Mouse (Mus musculus) hindbrain, embryonic 14.5 days (tissue): ENCODE results near the gene Hspe1. TPM values are rescaled to one million over a fixed set of nuclear protein-coding genes. Genes with fewer than 3 reads are reported as not detected.

Source experiments
- ATAC-seq: fragments of 200-750 bp; cut with Nextera tagmentation; 2 replicates; pipeline ENCODE4 v1.8.0; 2017; ENCODE audit warnings: moderate number of reproducible peaks, mild to moderate bottlenecking, moderate TSS enrichment, moderate library complexity; ENCODE audit not compliant: low FRiP score
- DNase-seq: peaks from one replicate; pipeline ENCODE4 v3.0.0-alpha.2; 2015; ENCODE audit warnings: low spot score
- H3K27ac ChIP-seq: fragments of 300-500 bp; sonication (generic); 2 replicates; pipeline ENCODE4 v1.5.1; 2014; ENCODE audit warnings: mild to moderate bottlenecking, moderate library complexity
- H3K27me3 ChIP-seq: fragments of 300-500 bp; sonication (generic); 2 replicates; pipeline ENCODE4 v1.6.1; 2014; ENCODE audit warnings: mild to moderate bottlenecking, low read length, mixed read lengths; ENCODE audit not compliant: control insufficient read depth, insufficient read depth
- H3K36me3 ChIP-seq: fragments of 300-500 bp; sonication (generic); replicated peaks from 2 replicates; pipeline ENCODE4 v1.6.1; 2014; ENCODE audit not compliant: control insufficient read depth, insufficient read depth
- H3K4me1 ChIP-seq: fragments of 300-500 bp; sonication (generic); replicated peaks from 2 replicates; pipeline ENCODE4 v1.6.1; 2014; ENCODE audit warnings: antibody characterized with exemption, low read length, mixed read lengths; ENCODE audit not compliant: control insufficient read depth, insufficient read depth
- H3K4me2 ChIP-seq: fragments of 300-500 bp; sonication (generic); replicated peaks from 2 replicates; pipeline ENCODE4 v1.6.1; 2014; ENCODE audit warnings: mild to moderate bottlenecking, moderate library complexity
- H3K4me3 ChIP-seq: fragments of 300-500 bp; sonication (generic); replicated peaks from 2 replicates; pipeline ENCODE4 v1.5.1; 2014; ENCODE audit warnings: mild to moderate bottlenecking, low read length
- H3K9ac ChIP-seq: fragments of 300-500 bp; sonication (generic); 2 replicates; pipeline ENCODE4 v1.6.1; 2014
- H3K9me3 ChIP-seq: fragments of 300-500 bp; sonication (generic); 2 replicates; pipeline ENCODE4 v1.6.1; 2016; ENCODE audit warnings: low read length; ENCODE audit not compliant: control insufficient read depth
- WGBS: fragments of 180-500 bp; shearing (Covaris S2); extraction: QIAGEN DNeasy Blood & Tissue Kit; methylation state at CpG from one replicate; pipeline ENCODE4 v1.1.7; 2014; 5-methylcytosine and 5-hydroxymethylcytosine counted together
- polyA plus RNA-seq: library from polyadenylated mRNA; unstranded; fragments of >200 nt; fragmentation: Nextera tagmentation; extraction: Ambion mirVana; gene quantifications from 2 replicates; pipeline ENCODE4 v1.2.1, GENCODE M21; 2014

The Hspe1 gene
- polyA plus RNA-seq, 1 experiment from 2014 or later: 262 TPM

DNA sequence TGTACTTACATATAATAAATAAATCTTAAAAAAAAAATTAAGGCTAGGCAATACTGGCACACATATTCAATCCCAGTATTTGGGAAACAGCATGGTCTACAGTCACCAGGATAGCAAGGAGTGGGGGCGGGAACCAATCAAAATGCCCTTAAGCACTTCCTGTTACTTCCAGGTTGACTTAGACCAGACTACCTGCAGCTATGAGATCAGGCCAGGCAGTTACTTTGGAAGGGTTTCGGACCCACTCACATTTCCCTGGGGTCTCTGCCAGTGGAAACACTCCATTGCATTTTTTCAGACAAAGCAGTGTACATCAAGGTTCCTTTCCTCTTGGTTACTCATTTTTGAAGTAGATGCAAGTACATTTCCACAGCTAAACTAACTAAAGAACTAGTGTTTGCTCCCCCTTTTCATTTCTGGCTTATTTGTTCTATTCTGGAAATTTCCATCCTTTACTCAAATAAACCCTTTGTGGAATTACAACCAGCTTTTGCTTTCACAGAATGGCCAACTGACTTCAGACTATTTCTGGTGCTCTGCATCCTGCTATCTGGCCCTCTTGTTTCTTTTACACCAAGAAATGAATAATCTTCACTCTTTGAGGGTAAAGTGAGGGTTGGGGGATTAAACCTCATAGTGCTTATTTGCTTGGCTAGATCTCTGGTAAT, 10.9 kb upstream of the Hspe1 start:
- whole genome bisulfite sequencing: 82% methylated on average over 2 of the region's 2 CpGs
- H3K4me1 ChIP-seq: no peaks in the 10 kb centered on the region
- H3K4me2 ChIP-seq: no peak overlapping the region
- peaks cover 67% of the 10 kb centered on the region for H3K36me3 ChIP-seq
- DNase-seq (no peak), ATAC-seq (no peak)
- no peaks in the 10 kb centered on the region for H3K9me3 ChIP-seq
- H3K27me3 ChIP-seq: no peaks in the 10 kb centered on the region
- no peak overlapping the region for H3K9ac ChIP-seq
- no peak overlapping the region for H3K4me3 ChIP-seq
- no peak overlapping the region for H3K27ac ChIP-seq

- H3K27me3 ChIP-seq: no peaks in the 10 kb centered on the region
- 97% methylated on average over 4 of the region's 4 CpGs for WGBS
- H3K27ac ChIP-seq: no peak overlapping the region
- peaks cover 85% of the 10 kb centered on the region for H3K36me3 ChIP-seq
- DNase-seq (no peak), ATAC-seq (no peak)
- no peak overlapping the region for H3K4me3 ChIP-seq
- no peak overlapping the region for H3K4me2 ChIP-seq
- no peaks in the 10 kb centered on the region for H3K4me1 ChIP-seq
- H3K9ac ChIP-seq: no peak overlapping the region
- H3K9me3 ChIP-seq: 0 out of 2 replicates have a peak, but pooled peaks cover 3% of the 10 kb centered on the region
Measured at GRCm38 (mm10) chr1:55079677-55080076, 8.3 kb upstream of the Hspe1 start.

DNA sequence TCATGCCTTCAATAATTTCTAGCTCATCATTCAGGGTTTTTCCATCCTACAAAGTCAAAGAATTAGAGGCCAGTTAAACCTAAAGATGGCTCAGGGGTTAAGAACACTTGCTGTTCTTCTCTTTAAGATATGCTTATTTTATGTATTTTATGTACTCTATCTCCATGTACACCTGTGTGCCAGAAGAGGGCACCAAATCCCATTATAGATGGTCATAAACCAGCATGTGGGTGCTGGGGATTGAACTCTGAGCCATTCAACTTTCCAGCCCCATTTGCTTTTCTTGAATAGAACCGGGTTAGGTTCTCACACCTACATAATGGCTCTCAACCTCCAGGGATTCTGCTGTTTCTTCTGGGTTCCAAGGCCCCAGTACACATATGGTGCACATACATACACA, 5.8 kb upstream of the Hspe1 start:
- H3K9ac ChIP-seq: no peak overlapping the region
- WGBS: 75% methylated on average over 1 of the region's 1 CpGs
- no peak overlapping the region for H3K4me3 ChIP-seq
- DNase-seq (no peak), ATAC-seq (no peak)
- H3K27me3 ChIP-seq: no peaks in the 10 kb centered on the region
- peaks cover 16% of the 10 kb centered on the region for H3K4me1 ChIP-seq
- 0 out of 2 replicates have a peak, but pooled peaks cover 3% of the 10 kb centered on the region for H3K9me3 ChIP-seq
- H3K36me3 ChIP-seq: peaks cover 90% of the 10 kb centered on the region
- no peak overlapping the region for H3K4me2 ChIP-seq
- no peak overlapping the region for H3K27ac ChIP-seq

GRCm38 (mm10) chr1:55085781-55086366, 2.1 kb upstream of the Hspe1 start:
- H3K36me3 ChIP-seq: peaks cover 66% of the 10 kb centered on the region
- no peak overlapping the region for H3K27ac ChIP-seq
- peak overlapping the region; percentile 95 for H3K4me2 ChIP-seq
- 56% methylated on average over 7 of the region's 7 CpGs for WGBS
- no peak for DNase-seq
- H3K4me3 ChIP-seq: 0 out of 2 replicates have a peak overlapping the region, but pooled peaks have one; percentile 97
- 0 out of 2 replicates have a peak, but pooled peaks cover 3% of the 10 kb centered on the region for H3K9me3 ChIP-seq
- H3K27me3 ChIP-seq: no peaks in the 10 kb centered on the region
- ATAC-seq: no peak
- peaks cover 25% of the 10 kb centered on the region for H3K4me1 ChIP-seq
- H3K9ac ChIP-seq: no peak overlapping the region

DNA sequence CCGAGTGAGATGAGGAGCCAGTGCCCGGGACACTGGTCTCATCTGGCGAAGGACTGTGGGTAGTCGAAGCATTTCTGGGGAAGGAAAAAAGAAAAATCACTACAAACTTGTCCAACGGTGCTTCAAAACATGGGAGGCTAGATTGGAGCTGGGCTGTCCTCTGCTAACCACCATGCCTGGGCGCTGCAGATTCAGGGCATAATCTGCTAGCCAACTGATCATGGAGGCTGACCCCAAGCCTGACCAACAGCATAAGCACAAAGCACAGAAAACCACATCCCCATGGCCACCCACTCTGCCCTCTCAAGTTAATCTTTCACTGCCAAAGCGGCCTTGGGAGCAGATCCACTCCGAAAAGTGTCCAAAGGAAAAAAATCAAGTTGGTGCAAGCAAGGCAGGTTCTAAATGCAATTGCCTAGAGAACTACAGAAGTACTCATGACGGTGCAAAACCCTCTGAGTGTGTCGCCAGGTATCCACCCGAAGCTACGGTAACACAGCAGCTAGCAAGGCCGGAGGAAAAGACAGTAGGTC, 998 bp upstream of the Hspe1 start:
- WGBS: 3% methylated on average over 13 of the region's 13 CpGs

GRCm38 (mm10) chr1:55087401-55087904, 479 bp upstream of the Hspe1 start:
- Histone ChIP-seq H3K36me3 (peaks cover 66% of the 10 kb centered on the region), H3K27me3 (no peaks in the 10 kb centered on the region), H3K9ac (peak overlapping the region; percentile 94), H3K4me3 (peak overlapping the region; percentile 97), H3K27ac (peak overlapping the region; percentile 97), H3K9me3 (0 out of 2 replicates have a peak, but pooled peaks cover 2% of the 10 kb centered on the region), H3K4me2 (peak overlapping the region; percentile 95), H3K4me1 (peaks cover 25% of the 10 kb centered on the region)
- 0% methylated on average over 42 of the region's 57 CpGs for WGBS
- ATAC-seq: peak; percentile 64
- DNase-seq: no peak

More for the DNA sequence above, 998 bp upstream of the Hspe1 start:
- Histone ChIP-seq H3K4me3 (peak overlapping the region; percentile 97), H3K9ac (peak overlapping the region; percentile 94), H3K27ac (peak overlapping the region; percentile 97), H3K9me3 (0 out of 2 replicates have a peak, but pooled peaks cover 3% of the 10 kb centered on the region), H3K36me3 (peaks cover 66% of the 10 kb centered on the region), H3K4me2 (peak overlapping the region; percentile 95), H3K27me3 (no peaks in the 10 kb centered on the region), H3K4me1 (peaks cover 25% of the 10 kb centered on the region)
- ATAC-seq (no peak; the same call in 1 of the 2 replicates), DNase-seq (no peak)

DNA sequence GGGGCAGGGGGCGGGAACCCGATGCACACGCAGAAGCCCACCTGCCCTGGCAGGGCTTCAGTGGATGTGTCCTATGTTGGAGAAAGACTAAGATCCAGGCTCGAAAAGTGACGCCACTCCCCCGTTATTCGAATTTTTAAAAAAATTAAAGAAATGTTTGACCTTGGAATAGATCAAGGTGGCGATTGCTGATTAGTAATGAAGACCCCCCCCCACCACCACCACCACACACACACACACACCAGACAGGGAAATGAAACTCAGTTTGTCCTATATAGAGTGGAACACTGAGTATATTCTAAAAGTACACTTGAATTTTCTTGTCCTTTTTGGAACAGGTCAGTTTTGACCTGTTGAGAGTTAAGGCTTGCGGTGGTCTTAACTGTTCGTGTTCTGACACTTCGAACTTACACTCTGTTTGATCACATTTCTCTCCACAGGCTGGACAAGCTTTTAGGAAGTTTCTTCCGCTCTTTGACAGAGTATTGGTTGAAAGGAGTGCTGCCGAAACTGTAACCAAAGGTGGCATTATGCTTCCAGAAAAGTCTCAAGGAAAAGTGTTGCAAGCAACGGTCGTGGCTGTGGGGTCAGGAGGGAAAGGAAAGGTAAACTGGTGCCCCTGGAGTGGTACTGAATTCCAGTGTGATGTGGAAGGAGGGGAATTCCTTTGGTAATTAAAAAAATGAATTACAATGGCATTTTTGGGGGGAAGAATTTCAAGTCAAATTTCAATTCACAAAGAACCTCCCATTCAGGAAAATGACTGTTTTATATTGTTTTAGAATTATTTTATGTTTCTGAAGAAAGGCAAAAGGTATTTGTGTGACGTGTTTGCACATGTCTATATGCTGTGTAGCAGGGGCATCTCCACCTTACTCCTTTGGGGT, 922 bp downstream of the Hspe1 start:
- Histone ChIP-seq H3K9me3 (no peaks in the 10 kb centered on the region), H3K27ac (peak overlapping the region; percentile 97), H3K4me3 (peak overlapping the region; percentile 97), H3K9ac (peak overlapping the region; percentile 94), H3K27me3 (no peaks in the 10 kb centered on the region), H3K36me3 (peaks cover 62% of the 10 kb centered on the region), H3K4me1 (peaks cover 25% of the 10 kb centered on the region), H3K4me2 (peak overlapping the region; percentile 95)
- WGBS: 8% methylated on average over 16 of the region's 16 CpGs
- ATAC-seq: no peak
- no peak for DNase-seq

- no peaks in the 10 kb centered on the region for H3K9me3 ChIP-seq
- H3K4me2 ChIP-seq: peak overlapping the region; percentile 95
- H3K36me3 ChIP-seq: peaks cover 56% of the 10 kb centered on the region
- H3K4me3 ChIP-seq: peak overlapping the region; percentile 97; the same call in 1 of the 2 replicates
- peak overlapping the region; percentile 94 for H3K9ac ChIP-seq
- peaks cover 25% of the 10 kb centered on the region for H3K4me1 ChIP-seq
- DNase-seq: no peak
- no peak overlapping the region for H3K27ac ChIP-seq
- WGBS: 92% methylated on average over 5 of the region's 5 CpGs
- no peak for ATAC-seq
- no peaks in the 10 kb centered on the region for H3K27me3 ChIP-seq
Measured at GRCm38 (mm10) chr1:55089498-55090064, 1.6 kb downstream of the Hspe1 start.
